Mouse (Mus musculus) heart, adult 2 months (tissue): ENCODE data around the gene Phyh.

ENCODE experiments used
- CTCF ChIP-seq: fragments of 200-600 bp; IDR thresholded peaks from 2 replicates; pipeline ENCODE4 v1.8.1; 2022; ENCODE audit warnings: antibody characterized with exemption, mild to moderate bottlenecking, moderate library complexity
- EP300 ChIP-seq: fragments of 200-500 bp; IDR thresholded peaks from 2 replicates; pipeline ENCODE4 v1.6.1; 2011; ENCODE audit warnings: low read depth, low read length, control low read depth; ENCODE audit not compliant: insufficient read depth
- POLR2A ChIP-seq: fragments of 200-500 bp; IDR thresholded peaks from 2 replicates; pipeline ENCODE4 v1.6.1; 2011; ENCODE audit warnings: mild to moderate bottlenecking, low read depth, low read length, control low read depth; ENCODE audit not compliant: insufficient read depth

GRCm38 (mm10) chr2:4880737-4881349 is 38.0 kb upstream of the Phyh start:
- TF ChIP-seq CTCF (no peak), POLR2A (no peak), EP300 (no peak)
